Mouse (Mus musculus): Measurements from ENCODE around the gene Cerkl. TPM values are rescaled to one million over a fixed set of nuclear protein-coding genes. Genes with fewer than 3 reads are reported as not detected.

The Cerkl gene
- total RNA-seq, 2 experiments from 2014 or later = 1.7 to 2.1 TPM

DNA sequence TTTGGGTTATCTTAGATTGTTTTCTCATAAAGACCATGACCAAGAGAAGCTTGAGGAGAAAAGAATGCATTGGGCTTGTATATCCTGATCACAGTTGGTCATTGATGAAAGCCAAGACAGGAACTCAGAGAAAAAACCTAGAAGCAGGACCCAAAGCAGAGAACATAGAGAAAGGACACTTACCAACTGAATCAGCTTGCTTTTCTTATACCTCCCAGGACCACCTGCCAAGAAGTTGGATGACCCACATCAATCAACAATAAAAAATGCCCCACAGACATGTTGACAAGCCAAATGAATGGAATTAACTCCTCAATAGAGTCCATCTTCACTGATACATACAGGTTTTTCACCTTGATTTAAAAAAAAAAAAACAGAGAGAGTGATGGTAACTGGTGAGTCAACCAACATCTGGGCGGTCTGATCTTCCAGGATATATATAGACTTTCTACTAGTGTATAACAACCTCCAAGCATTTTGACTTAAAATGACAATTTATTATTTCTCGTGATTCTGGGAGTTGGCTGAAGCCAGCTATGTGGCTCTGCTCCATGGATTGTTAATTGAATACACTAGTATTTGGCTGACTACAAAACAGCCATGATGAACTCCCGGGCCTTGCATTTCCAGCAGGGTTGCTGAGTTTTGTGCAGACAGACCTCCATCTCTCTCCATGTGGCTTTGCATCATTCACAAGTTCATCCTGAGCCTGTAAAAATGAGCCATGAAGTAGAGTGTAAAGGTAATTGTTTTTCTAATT is 12.5 kb downstream of the Cerkl start:
- DNase-seq (ENCODE audit: low spot score in 2 of 2) = no peak

DNA sequence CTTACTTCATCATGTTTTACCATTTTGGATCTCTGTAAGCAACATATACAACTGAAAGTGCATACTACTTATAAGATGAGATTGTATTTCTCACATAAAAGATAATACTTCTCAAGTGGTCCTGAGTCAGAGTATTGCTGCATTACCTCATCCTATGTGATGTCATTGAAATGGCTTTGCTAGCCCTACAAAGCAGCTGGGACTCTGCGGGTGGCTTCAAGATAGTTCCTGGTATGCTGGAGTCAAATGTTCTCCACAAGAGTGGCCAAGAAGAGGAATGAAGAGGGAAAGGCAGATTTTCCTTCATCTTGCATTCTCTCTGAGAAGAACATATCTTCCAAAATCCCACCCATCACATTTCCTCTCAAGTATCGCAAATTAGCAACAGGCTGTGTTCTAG is 13.2 kb downstream of the Cerkl start:
- DNase-seq (ENCODE audit: low spot score in 2 of 2) = no peak

DNA sequence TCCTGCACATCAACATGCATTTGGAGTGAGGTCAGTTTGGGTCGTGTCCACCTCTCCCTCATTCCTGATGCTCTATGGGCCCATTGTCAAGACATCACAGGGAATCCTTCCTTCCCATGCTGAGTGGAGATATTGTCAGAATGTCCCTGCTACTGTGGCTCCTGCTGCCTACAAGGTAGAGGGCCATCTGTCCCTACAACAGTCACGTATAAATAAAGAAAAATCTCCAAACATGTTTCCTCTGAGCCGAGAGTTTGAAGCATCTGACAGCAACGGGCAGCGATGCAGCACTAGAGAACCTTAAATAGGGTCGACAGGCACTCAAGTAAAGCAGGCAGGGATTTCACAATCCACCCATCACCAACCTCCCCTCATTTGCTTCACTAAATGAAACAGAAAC is 13.7 kb downstream of the Cerkl start:
- no peak for DNase-seq (ENCODE audit: low spot score in 2 of 2)

DNA sequence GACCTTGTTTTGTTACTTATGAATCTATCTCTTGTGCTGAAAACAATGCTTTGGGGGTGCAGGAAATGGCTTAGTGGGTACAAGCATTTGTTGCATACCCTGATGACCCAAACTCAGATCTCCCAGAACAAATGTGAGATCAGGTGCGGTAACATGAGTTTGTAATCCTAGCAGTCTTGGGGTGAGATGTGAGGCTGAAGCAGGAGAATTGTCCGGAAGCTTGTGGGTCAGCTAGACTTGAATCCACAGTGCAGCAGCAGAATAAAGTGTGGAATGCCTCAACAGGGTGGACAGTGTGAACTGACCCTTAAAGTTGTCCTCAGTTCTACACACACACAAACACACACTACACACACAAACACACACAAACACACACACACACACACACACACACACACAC is 14.4 kb downstream of the Cerkl start:
- DNase-seq (ENCODE audit: low spot score in 2 of 2) = no peak

DNA sequence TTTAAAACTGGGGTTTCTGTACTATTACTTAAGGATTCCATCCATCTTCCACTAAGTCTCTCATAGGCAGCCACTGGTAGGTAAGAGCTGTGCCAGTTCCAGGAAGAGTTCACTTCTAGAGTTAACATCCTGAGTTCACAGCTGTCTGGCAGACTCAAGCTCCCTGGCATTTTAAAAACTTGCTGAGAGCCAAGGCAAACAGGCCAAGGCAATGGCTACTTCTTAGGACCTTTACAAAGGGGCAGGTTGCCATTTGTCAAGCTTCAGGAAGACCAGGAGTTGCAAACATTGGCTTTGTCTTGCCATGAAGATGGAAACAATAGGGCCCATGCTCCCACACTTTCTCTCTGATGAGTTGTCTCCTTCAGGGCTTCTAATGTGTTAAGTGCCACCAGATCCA is 26.5 kb downstream of the Cerkl start:
- DNase-seq (ENCODE audit: low spot score in 2 of 2) = no peak

DNA sequence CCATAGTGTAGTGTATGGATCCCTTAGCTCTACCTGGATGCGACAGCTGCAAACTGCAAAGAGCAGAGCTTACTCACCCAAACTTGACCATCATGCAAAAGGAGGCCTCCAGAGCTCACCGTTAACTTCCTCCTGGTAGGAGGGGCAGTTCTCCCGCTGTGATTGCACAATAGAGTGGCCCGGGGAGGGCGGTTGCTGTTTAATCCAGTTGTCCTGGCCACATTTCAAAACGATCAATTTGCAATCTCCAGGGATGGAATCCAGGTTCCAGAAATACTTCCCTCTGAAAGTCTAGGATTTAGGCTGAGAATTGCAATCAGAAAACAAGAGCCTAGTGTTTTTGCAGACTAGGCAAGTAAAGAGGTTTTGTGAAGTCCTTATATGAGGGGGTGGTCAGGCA is 26.9 kb downstream of the Cerkl start:
- DNase-seq (ENCODE audit: low spot score in 2 of 2) = no peak

DNA sequence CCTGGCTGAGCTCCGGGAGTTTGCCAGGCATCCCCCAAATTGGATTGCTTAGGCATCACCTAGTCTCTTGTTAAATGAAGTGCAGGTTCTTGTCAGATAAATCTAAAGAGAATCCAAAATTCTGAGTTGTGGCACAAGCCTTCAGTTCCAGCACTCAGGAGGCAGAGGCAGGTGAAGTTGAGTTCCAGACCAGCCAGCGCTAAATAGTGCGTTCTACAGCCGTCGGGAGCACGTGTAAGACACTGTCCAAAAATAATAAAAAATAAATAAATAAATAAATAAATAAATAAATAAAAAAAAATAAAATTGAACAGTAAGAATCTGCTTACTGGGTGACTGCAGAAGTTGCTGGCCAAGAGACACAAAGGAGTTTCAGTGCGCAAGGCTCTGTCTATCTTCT is 27.5 kb downstream of the Cerkl start:
- DNase-seq (ENCODE audit: low spot score in 2 of 2) = no peak

DNA sequence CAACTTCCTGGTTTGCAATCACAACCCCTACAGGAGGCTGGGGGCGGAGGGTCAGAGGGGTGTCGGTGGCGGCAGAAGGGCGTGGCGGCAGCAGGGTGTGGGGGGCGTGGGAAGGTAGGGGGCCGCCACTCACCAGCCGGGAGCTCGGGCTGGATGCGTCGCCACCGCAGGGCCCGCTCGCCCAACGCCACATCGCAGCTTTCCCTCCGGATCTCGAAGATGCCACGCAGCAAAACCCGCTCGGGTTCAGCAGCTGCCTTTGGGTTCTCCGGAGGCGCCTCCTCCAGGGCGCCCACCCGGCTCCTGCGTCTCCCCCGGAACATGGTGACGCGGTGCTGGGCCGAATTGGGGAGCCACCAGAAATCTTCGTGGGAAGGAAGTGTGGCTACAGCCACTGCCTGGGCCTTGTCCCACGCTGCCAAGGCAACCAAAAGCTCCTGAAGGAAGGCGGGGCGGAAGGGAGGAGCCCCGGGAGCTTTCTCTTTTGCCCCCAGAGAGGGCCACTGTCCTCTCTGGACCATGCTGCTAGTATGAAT is 27.9 kb downstream of the Cerkl start:
- DNase-seq (ENCODE audit: low spot score in 2 of 2) = no peak

DNA sequence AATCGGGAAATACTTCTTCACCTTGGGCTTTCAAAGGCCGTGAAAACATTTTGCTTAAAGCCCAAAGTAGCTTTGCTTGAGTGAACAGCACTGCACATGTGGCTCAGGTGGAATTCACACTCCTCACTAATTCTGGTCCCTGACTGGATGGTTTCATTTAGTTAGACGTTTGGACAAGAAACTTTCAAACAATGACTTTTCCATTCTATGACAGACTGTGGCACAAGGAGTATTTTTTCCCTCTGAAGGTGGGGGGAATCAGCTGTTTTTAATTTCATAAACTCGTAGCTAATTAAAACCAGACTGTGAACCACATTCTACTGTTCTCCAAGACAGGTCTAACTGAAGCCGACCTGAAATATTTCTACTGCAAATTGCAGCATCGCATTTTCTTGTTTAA is 28.6 kb downstream of the Cerkl start:
- DNase-seq (ENCODE audit: low spot score in 2 of 2) = no peak

DNA sequence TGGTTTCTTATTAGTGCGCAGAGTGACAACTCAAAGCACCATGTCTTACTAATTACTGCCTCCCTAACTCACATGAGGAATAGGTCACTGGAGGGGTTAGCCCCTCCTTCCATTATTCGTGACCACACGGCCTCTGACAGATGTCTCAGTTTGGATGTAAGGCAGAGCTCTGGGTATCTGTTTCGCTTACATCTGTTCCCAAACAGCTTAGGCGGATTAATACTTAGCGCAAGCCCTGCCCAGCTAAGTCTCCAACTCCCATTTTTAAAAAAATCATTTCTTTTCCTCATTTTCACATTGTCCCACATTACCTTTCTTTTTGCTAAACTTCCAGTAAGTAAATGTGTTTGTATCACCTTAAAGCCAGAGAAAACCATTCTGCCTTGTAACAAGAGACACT is 34.9 kb downstream of the Cerkl start:
- no peak for DNase-seq (ENCODE audit: low spot score in 2 of 2)

DNA sequence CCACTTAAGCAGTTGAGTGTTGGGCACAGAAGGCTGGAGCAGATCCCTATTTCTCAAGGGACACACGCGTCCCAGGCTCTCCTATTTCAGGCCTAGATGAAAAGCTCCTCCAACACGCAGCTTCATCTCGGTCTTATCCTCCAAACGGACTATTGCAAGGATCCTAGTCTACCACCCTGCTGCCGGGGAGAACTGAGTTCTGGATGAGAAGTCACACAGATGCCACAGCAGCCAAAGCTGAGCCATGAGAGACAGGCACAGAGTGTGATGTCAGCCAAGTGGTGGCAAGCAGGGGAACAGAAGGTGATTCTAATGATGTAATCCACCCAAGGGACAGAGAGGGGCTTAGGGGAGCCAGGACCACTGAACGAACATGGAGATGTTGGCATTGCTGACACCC is 42.1 kb downstream of the Cerkl start:
- no peak for DNase-seq (ENCODE audit: low spot score in 2 of 2)

DNA sequence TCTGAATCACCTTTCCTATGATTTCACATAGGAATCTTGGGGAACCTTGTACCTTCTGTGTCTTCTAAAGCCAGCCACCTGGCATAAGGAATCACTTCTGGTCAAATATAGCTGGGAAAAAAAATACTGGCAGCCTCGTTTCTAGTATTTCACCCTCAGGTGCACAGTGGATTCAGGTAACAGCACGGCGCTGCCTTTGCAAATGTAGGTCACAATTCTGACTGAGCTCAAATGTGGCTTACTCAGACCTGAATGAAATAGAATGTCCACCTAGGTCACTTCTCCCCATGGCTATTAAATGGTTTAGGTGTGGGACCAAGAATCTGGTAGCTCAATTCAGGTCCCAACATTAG is 45.7 kb downstream of the Cerkl start:
- no peak for DNase-seq (ENCODE audit: low spot score in 2 of 2)

DNA sequence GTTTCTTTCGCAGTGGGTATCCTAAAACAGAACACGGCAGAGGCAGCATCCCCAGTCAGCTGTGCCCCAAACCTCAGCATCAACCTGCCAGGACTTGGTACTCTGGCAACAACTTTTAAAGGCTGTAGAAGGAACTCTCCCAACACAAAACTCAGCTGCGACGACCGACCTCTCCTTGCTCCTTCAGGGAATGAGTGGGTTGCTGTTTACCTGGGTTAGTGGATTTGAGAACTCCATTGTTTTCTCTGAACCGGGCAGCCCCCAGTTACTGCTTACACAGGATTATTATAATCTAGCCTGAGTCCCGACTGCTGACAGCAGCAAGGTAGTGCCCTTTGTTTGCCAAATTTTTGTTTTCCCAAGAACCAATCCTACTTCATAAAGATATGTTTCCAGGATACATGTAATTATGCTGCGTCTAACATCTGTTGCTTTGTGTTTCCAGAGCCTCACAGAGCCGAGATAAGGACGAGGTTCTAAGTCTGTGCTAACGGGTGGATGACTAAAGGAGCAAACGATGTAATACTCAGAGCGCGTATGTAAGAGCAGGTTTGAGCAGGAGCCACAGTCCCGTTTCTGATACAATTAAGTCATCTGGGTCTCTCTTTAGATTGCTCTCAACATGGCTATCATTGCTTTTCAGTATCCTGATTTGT is 46.2 kb downstream of the Cerkl start:
- DNase-seq (ENCODE audit: low spot score in 2 of 2) = no peak

DNA sequence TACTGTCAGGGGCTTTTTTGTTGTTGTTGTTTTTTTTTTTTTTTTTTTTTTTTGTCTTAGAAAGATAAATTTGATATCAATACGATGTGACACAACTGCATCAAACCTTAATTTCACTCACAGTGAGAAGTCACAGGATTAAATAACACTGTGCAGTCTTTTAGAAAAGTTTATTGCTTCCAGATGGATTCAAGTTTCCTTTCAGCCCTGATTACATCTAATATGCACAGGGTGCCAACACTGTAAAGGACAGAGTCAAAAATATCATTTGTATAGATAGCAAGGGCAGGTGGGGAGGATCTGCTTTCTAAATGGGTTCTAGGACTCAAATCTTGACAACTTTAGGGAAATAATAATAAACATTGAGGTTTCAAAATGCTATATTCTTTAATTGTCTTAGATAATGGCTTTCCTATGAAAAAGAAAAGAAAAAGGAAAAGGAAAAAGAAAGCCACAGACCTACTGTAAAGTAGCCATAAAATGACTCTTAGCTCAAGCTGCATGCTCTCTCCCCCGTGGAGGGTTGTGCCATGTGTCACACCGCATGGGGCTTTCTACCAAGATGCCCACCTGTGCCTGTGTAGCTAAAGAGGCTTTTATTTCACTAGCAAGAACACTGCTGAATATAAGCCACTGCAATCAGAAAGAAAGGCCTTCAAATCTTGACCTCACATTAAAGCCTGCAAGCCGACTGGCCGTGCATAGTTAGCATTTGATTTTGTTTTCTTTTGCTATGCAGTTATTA is 50.8 kb downstream of the Cerkl start:
- DNase-seq (ENCODE audit: low spot score in 2 of 2) = no peak

DNA sequence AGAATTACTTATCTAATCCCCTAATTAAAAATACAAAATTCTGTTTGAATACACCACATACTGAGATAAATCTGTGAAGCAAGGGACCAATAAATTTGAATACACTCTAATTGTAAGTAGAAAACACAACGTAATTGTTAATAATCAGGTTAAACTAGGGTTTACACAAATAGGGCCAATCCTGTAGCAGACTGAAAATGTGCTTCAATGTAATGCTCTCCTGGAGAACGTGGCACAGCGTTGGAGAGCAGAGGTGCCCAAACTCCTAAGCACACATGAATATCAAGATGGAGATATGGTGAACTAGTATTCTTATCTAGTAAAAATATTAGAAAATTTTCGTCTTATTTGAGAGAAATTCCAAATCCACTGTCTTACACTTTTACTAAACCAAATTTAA is 56.5 kb downstream of the Cerkl start:
- no peak for DNase-seq (ENCODE audit: low spot score in 2 of 2)

DNA sequence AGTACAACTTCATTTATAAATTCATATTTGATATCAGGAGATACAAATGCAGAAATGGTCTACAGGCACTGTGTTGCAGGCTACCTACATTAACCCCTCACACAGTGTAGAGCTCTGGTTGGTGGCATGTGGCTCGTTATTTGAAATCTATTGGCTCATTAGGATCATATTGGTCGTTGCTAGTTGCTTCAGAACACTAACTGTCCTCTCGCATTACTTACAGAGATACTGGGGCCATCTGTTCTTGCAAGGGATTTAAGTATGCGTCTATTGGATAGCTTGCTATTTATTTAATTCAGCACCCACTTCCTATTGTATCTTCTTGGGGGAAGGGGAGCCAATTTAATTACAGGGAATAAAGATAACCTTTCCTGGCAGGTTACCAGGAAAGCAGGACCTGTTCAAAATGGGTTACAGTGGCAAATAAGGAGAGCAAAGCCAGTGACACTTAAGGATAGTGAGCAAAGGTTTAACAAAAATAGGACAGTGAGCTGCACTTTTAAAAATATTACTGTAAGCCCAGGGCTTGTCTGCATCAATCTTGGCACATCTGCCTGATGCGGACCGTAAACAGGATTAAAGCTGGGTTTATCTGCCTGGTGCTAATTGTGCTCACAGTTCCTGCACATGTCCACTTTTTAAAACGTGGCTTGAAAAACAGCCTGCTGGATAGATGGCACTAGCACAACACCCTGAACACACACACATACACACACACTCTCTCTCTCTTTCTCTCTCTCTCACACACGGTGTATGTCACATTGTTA is 57.2 kb downstream of the Cerkl start:
- no peak for DNase-seq (ENCODE audit: low spot score in 2 of 2)

DNA sequence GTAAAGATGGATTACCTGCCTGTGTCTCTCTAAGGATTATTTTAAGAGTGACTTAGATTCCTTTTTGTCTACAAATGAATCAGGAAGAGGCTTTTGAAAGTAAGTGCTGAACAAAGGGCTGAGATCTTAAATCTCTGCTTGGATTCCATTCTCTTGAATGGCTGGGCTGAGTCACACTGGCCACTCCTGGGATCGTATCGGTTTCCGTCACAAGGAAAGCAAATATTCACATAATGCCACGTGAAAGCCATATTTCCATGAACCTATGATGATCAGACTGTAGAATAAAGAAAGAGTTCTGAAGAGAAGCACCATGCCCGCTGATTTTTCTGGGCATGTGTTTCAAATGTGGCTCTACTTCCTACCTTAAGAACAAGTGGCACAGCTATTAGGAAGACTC is 57.8 kb downstream of the Cerkl start:
- no peak for DNase-seq (ENCODE audit: low spot score in 2 of 2)

DNA sequence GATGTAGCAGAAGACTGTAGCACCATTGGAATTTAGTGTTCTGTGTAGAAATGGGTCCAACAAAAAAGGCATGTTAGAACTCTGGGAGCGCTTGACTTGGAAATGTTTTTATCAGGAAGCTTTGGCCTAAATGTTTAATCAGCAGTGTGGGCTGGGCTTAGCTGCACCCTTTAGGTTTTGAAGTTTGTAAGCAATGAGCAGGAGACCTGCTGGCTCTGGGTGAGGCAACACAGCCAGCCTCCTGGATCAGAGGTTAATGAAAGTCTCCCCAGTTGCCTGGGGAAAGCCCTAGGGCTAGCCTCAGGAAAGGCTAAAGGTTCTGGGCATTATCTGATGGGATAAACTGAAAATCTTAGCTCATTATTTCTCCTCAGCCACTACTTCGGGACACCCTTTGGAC is 58.2 kb downstream of the Cerkl start:
- DNase-seq (ENCODE audit: low spot score in 2 of 2) = no peak

DNA sequence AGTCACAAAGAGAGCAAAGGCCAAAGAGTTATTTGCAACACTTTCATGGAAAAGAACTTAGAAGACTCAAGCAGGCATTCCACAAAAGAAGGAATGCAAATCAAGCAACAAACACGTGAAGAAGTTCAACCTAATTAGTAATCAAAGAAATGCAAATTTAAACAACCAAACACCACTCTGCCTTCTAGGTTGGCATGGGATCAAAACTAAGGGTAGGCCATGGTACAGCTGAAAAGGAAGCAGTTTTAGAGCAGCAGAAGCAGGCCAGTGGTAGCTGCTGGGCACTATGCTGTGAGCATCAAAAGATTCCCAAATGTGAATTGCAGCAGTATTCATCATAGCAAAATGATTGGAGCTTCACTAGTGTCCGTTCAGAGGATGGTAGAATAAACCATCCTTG is 59.5 kb downstream of the Cerkl start:
- DNase-seq (ENCODE audit: low spot score in 2 of 2) = no peak

DNA sequence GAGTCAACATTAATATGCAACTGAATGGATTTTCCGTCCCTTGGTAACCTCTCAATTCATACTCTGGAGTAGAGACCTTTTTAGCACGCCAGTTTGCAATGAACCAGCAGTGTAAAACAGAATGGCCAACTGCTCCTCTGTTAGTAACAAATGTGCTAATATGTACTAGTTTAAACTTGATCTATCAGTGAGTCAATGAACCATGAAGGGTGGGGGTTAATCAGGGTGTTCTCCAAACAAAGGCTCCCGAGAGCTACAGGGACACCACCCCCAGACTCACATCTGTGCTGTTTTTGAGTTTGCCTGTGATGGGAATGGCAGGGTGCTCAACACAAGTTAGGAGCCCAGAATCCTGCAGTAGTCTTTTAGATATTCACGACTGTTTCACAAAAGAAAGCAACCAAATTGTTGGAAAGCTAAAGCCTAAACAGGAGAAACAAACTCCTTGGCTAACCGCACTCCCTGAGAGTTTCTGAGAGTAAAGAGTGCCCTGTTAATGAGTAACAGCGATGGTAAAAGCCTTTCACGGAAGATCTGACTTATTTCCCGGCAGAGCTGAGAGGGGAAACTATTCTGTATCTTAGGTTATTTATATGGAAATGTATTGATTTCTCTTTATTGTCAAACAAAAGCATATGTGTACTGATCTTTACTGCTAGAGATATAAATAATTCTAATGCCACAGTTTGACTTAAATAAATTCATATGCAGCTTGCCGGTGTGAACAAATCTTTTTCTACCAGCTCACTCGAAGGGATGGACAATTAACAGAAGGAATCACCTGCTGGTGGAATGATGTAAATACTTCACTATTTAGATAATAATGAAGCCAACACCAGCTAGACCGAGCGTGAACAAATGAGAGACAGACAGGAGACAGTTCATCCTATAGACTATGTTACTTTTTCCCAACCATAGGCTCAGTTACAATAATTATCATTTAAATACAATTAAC is 77.2 kb downstream of the Cerkl start:
- no peak for DNase-seq (ENCODE audit: low spot score in 2 of 2)
